In the genomic region with DNA sequence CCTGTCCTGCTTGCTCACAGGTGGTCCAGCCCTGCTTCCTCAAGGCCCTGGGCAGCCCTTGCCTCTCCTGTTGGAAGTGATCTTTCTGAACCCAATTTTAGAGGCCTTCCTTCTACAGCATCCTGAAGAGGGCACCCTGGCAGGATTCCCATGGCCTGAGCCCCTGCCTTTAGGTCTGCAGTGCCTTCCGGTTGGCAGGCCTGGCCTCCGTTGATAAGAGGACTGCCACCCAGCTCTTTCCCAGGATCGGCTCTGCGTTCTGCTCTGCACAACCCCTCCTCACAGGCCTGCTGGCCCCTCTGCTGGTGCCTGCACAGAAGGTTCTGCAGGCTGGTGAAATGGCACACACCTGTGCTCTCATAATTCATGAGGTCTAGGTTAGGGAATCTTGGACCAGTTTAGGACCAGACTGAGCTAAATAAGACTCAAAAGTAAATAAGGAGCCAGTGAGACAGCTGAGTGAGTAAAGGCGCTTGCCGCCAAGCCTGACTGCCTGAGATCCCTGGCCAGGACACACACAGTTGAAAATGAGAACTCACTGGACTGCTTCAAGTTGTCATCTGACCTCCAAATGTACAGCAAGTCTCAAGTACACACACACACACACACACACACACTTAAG, we compare ENCODE assay signal across 12 mouse cellular contexts. TPM values are rescaled to one million over a fixed set of nuclear protein-coding genes. Genes with fewer than 3 reads are reported as not detected.
DNase-seq lines count a peak whose midpoint lies in the region; ATAC-seq and TF ChIP-seq lines count a peak whose summit lies in the region.
"Had no signal": no experiment of that assay in that cellular context is flagged by ENCODE, and none has a peak within 500 bp of the region (broad histone marks: within the 10 kb centered on the region; RNA-seq: fewer than 3 reads in every experiment).

No protein-coding gene starts in this region.

- H3K27me3 ChIP-seq in heart, embryonic 13.5 days (replicated peaks), result no peaks in the 10 kb centered on the region
- peaks cover 21% of the 10 kb centered on the region; the same call in 1 of the 2 replicates for H3K27me3 ChIP-seq in G1E (ENCODE audit: insufficient read depth, low read length)
- H3K27me3 ChIP-seq in liver, embryonic 16.5 days (ENCODE audit: control insufficient read depth, insufficient read depth, low read depth, low read length), result no peaks in the 10 kb centered on the region
- H3K27me3 ChIP-seq: CH12.LX; hindbrain, embryonic 15.5 days had no signal

- peak overlapping the region; percentile 37; the same call in 1 of the 2 replicates for H3K27ac ChIP-seq in heart, embryonic 13.5 days (replicated peaks)
- H3K27ac ChIP-seq in liver, embryonic 16.5 days (ENCODE audit: low read length), result peak overlapping the region; percentile 84
- H3K27ac ChIP-seq: hindbrain, embryonic 15.5 days had no signal

- no peak overlapping the region for H3K4me3 ChIP-seq in heart, embryonic 13.5 days
- H3K4me3 ChIP-seq in G1E (ENCODE audit: low read depth, low read length), result no peak overlapping the region
- no peak overlapping the region for H3K4me3 ChIP-seq in liver, embryonic 16.5 days (ENCODE audit: low read depth, low read length)
- H3K4me3 ChIP-seq: hindbrain, embryonic 15.5 days; myocyte had no signal

- ATAC-seq in heart, embryonic 13.5 days (ENCODE audit: extremely low read depth, insufficient number of reproducible peaks, low FRiP score, low TSS enrichment), result no peak
- peak; percentile 57; the same call in 1 of the 2 replicates for ATAC-seq in G1E (ENCODE audit: extremely low read depth, insufficient number of reproducible peaks, low FRiP score, poor library complexity, severe bottlenecking)
- ATAC-seq in liver, embryonic 16.5 days (ENCODE audit: low read depth), result peak; percentile 89
- no peak for ATAC-seq in cerebellum, adult (ENCODE audit: insufficient number of reproducible peaks, low FRiP score, low TSS enrichment)

- no peak overlapping the region for H3K4me2 ChIP-seq in heart, embryonic 13.5 days
- H3K4me2 ChIP-seq in liver, embryonic 16.5 days (ENCODE audit: low read depth, low read length), result peak overlapping the region; percentile 44
- H3K4me2 ChIP-seq: hindbrain, embryonic 15.5 days had no signal

- DNase-seq in heart, postnatal 10 days, result no peak
- peak; percentile 42 for DNase-seq in G1E (ENCODE audit: low spot score)
- peak; percentile 69 for DNase-seq in c-Kit-positive CD71-positive TER-119-positive erythroid progenitor cells, embryonic 14.5 days (ENCODE audit: low spot score)
- no peak for DNase-seq in yolk sac, embryonic 10.5 days (ENCODE audit: low spot score)
- no peak for DNase-seq in left cerebral cortex, adult 9 months (ENCODE audit: low spot score in 2 of 2)
- DNase-seq: lung, postnatal 36 days had no signal

- H3K9me3 ChIP-seq in heart, embryonic 13.5 days, result no peaks in the 10 kb centered on the region
- no peaks in the 10 kb centered on the region for H3K9me3 ChIP-seq in G1E (replicated peaks)
- no peaks in the 10 kb centered on the region for H3K9me3 ChIP-seq in liver, embryonic 16.5 days (replicated peaks; ENCODE audit: control insufficient read depth, low read length)
- H3K9me3 ChIP-seq: hindbrain, embryonic 15.5 days had no signal

- 39% methylated on average over 6 of the region's 6 CpGs for WGBS in heart, embryonic 13.5 days
- 28% methylated on average over 6 of the region's 6 CpGs for WGBS in liver, embryonic 16.5 days (ENCODE audit: insufficient replicate concordance)

- peak overlapping the region; percentile 25; the same call in 1 of the 2 replicates for H3K9ac ChIP-seq in heart, embryonic 13.5 days
- peak overlapping the region; percentile 25 for H3K9ac ChIP-seq in liver, embryonic 16.5 days (ENCODE audit: low read depth, low read length)
- H3K9ac ChIP-seq: hindbrain, embryonic 15.5 days had no signal

- intact Hi-C loops in heart, postnatal 10 days (cut with DNase I), result no loop called here

- H3K4me1 ChIP-seq in heart, embryonic 13.5 days, result peaks cover 17% of the 10 kb centered on the region
- H3K4me1 ChIP-seq in G1E (ENCODE audit: insufficient read depth, low read depth, low read length), result peaks cover 25% of the 10 kb centered on the region
- peaks cover 29% of the 10 kb centered on the region for H3K4me1 ChIP-seq in liver, embryonic 16.5 days (ENCODE audit: control insufficient read depth, low read depth, low read length)
- H3K4me1 ChIP-seq: hindbrain, embryonic 15.5 days had no signal

- TF ChIP-seq CTCF in G1E (IDR thresholded peaks at IDR 0.05; ENCODE audit: low read depth, low read length), result no peak

- H3K36me3 ChIP-seq in heart, embryonic 13.5 days, result no peaks in the 10 kb centered on the region
- no peaks in the 10 kb centered on the region for H3K36me3 ChIP-seq in G1E (replicated peaks)
- no peaks in the 10 kb centered on the region for H3K36me3 ChIP-seq in liver, embryonic 16.5 days (ENCODE audit: control insufficient read depth, insufficient read depth)
- H3K36me3 ChIP-seq: hindbrain, embryonic 15.5 days had no signal

RNA-seq across cellular contexts. Expression of gene Ankdd1a, which starts 8.5 kb away (rescaled TPM):
- polyA plus RNA-seq in heart, embryonic 13.5 days (2015; fragmentation: Nextera tagmentation; extraction: Ambion mirVana), result not detected in 2 replicates
- total RNA-seq in heart, postnatal 10 days (2021), result under 1 TPM in 1 of 2 experiments, not detected in 1; 0.22 TPM
- total RNA-seq in G1E (2014; fragmentation: Nextera tagmentation) (not detected in 2 replicates), G1E (2017) (0.06 and 0.22 TPM in 2 replicates)
- not detected in 2 replicates for polyA plus RNA-seq in G1E (2012)
- polyA plus RNA-seq in liver, embryonic 16.5 days (2015; fragmentation: Nextera tagmentation; extraction: Ambion mirVana), result 0.06 TPM in 1 of 2 replicates, not detected in the other
- total RNA-seq: CH12.LX had no signal

RNA-seq across cellular contexts. Expression of gene Plekho2, which starts 51.3 kb away (rescaled TPM):
- 10.7 and 11.9 TPM in 2 replicates for polyA plus RNA-seq in heart, embryonic 13.5 days (2015; fragmentation: Nextera tagmentation; extraction: Ambion mirVana)
- total RNA-seq in heart, postnatal 10 days (2021), result 10 to 100 TPM; 18.3 to 21.2 TPM
- total RNA-seq in G1E (2014; fragmentation: Nextera tagmentation) (23.0 and 26.9 TPM in 2 replicates), G1E (2017) (31.9 and 35.4 TPM in 2 replicates)
- 11.5 and 16.8 TPM in 2 replicates for polyA plus RNA-seq in G1E (2012)
- polyA plus RNA-seq in liver, embryonic 16.5 days (2015; fragmentation: Nextera tagmentation; extraction: Ambion mirVana), result 23.1 and 24.5 TPM in 2 replicates

RNA-seq across cellular contexts. Expression of gene Pif1, which starts 58.4 kb away (rescaled TPM):
- 10.3 and 11.8 TPM in 2 replicates for polyA plus RNA-seq in heart, embryonic 13.5 days (2015; fragmentation: Nextera tagmentation; extraction: Ambion mirVana)
- total RNA-seq in heart, postnatal 10 days (2021), result 1 to 10 TPM; 1.9 to 2.4 TPM
- 13.0 and 28.7 TPM in 2 replicates for total RNA-seq in G1E (2014; fragmentation: Nextera tagmentation)
- total RNA-seq in G1E (2017), result 9.1 and 10.9 TPM in 2 replicates
- polyA plus RNA-seq in G1E (2012), result 6.9 and 7.1 TPM in 2 replicates
- polyA plus RNA-seq in liver, embryonic 16.5 days (2015; fragmentation: Nextera tagmentation; extraction: Ambion mirVana), result 9.6 and 10.9 TPM in 2 replicates

Comparison
In these comparisons a context has a peak if more than half of its experiments do, and no peak if none do; other contexts are left out.
1. ATAC-seq: peak in G1E (single experiment) and liver, embryonic 16.5 days (single experiment); none in heart, embryonic 13.5 days (single experiment) and cerebellum, adult (single experiment).
2. DNase-seq: peak in G1E (single experiment) and c-Kit-positive CD71-positive TER-119-positive erythroid progenitor cells, embryonic 14.5 days (single experiment); none in heart, postnatal 10 days (0 of 2), yolk sac, embryonic 10.5 days (single experiment) and left cerebral cortex, adult 9 months (0 of 2).